Mouse (Mus musculus) retina, adult 2 months (tissue): Measurements from ENCODE around the gene Srek1ip1.

Source experiments
- DNase-seq: peaks from one replicate; pipeline ENCODE4 v3.0.0-alpha.2; 2012; ENCODE audit warnings: low read depth, low spot score

Srek1ip1 gene

GRCm38 (mm10) chr13:104841937-104842336 lies 49.7 kb downstream of the Srek1ip1 start:
- DNase-seq = no peak

- no peak for DNase-seq
Observed at GRCm38 (mm10) chr13:104843295-104844089, 51.2 kb downstream of the Srek1ip1 start.

- DNase-seq = no peak
Observed at GRCm38 (mm10) chr13:104853645-104854044, 61.4 kb downstream of the Srek1ip1 start.

GRCm38 (mm10) chr13:104863127-104863979 lies 71.1 kb downstream of the Srek1ip1 start, which contains the start of gene Shisal2b:
Gene Shisal2b, minus strand, starts transcription at chr13:104863893.
- no peak for DNase-seq

- no peak for DNase-seq
Observed at GRCm38 (mm10) chr13:104866726-104867125, 74.4 kb downstream of the Srek1ip1 start.

GRCm38 (mm10) chr13:104869907-104870306 lies 77.6 kb downstream of the Srek1ip1 start:
- DNase-seq = no peak

GRCm38 (mm10) chr13:104878508-104878907 lies 86.2 kb downstream of the Srek1ip1 start:
- no peak for DNase-seq

GRCm38 (mm10) chr13:104883566-104884249 lies 91.4 kb downstream of the Srek1ip1 start:
- no peak for DNase-seq

GRCm38 (mm10) chr13:104886308-104887032 lies 94.2 kb downstream of the Srek1ip1 start:
- DNase-seq = no peak
